ENCODE assay signal across 7 mouse cellular contexts in genomic region chrX:14628267-14628901, GRCm38 (mm10).
A peak's percentile ranks its signal among the peaks of the same experiment; 100 is the strongest.
DNase-seq lines count a peak whose midpoint lies in the region; ATAC-seq lines count a peak whose summit lies in the region.

No protein-coding gene starts in this region.

- H3K27me3 ChIP-seq in heart, embryonic 14.5 days (ENCODE audit: control insufficient read depth, insufficient read depth, low read length), result no peaks in the 10 kb centered on the region
- H3K27me3 ChIP-seq in midbrain, embryonic 15.5 days (replicated peaks), result no peaks in the 10 kb centered on the region

- DNase-seq in ovary, postnatal 14 days (ENCODE audit: low spot score), result peak; percentile 2
- DNase-seq in ovary, postnatal 10 days (ENCODE audit: low spot score), result no peak
- peak; percentile 19 for DNase-seq in embryo, embryonic 11.5 days (ENCODE audit: low read depth, low spot score)
- peak; percentile 54 for DNase-seq in kidney, postnatal 14 days
- DNase-seq in thymus, postnatal 36 days, result no peak

- peak overlapping the region; percentile 42 to 68 for H3K27ac ChIP-seq in heart, embryonic 14.5 days (replicated peaks in 1 of 2; ENCODE audit: control insufficient read depth in 1 of 2, insufficient read depth in 1 of 2, low read depth in 2 of 2, low read length in 2 of 2)
- H3K27ac ChIP-seq in midbrain, embryonic 15.5 days, result no peak overlapping the region

- peaks cover 3% of the 10 kb centered on the region; the same call in 1 of the 2 replicates for H3K9me3 ChIP-seq in heart, embryonic 14.5 days (ENCODE audit: control insufficient read depth, low read length)
- H3K9me3 ChIP-seq in midbrain, embryonic 15.5 days, result no peaks in the 10 kb centered on the region

- no peak overlapping the region for H3K9ac ChIP-seq in heart, embryonic 14.5 days (ENCODE audit: low read length)
- H3K9ac ChIP-seq in midbrain, embryonic 15.5 days, result no peak overlapping the region

- H3K4me3 ChIP-seq in heart, embryonic 14.5 days (ENCODE audit: control insufficient read depth in 1 of 2, insufficient read depth in 1 of 2, low read depth in 1 of 2, low read length in 2 of 2), result no peak overlapping the region
- H3K4me3 ChIP-seq in midbrain, embryonic 15.5 days, result no peak overlapping the region

- H3K36me3 ChIP-seq in heart, embryonic 14.5 days (ENCODE audit: control insufficient read depth, insufficient read depth, low read length), result no peaks in the 10 kb centered on the region
- H3K36me3 ChIP-seq in midbrain, embryonic 15.5 days (replicated peaks), result no peaks in the 10 kb centered on the region

- ATAC-seq in heart, embryonic 14.5 days (ENCODE audit: insufficient number of reproducible peaks, insufficient read depth, low FRiP score, low read depth), result peak; percentile 59; the same call in 1 of the 2 replicates
- peak; percentile 80 for ATAC-seq in midbrain, embryonic 15.5 days (replicated peaks)

- peak overlapping the region; percentile 34; the same call in 1 of the 2 replicates for H3K4me2 ChIP-seq in heart, embryonic 14.5 days (ENCODE audit: low read length)
- H3K4me2 ChIP-seq in midbrain, embryonic 15.5 days, result no peak overlapping the region

- H3K4me1 ChIP-seq in heart, embryonic 14.5 days (ENCODE audit: control insufficient read depth in 2 of 2, insufficient read depth in 2 of 2, low read length in 2 of 2), result no peaks in the 10 kb centered on the region
- H3K4me1 ChIP-seq in midbrain, embryonic 15.5 days, result no peaks in the 10 kb centered on the region

- WGBS in heart, embryonic 14.5 days, result 40% methylated on average over 10 of the region's 10 CpGs
- WGBS in midbrain, embryonic 15.5 days, result 27% methylated on average over 10 of the region's 10 CpGs

Comparison
In these comparisons a context has a peak if more than half of its experiments do, and no peak if none do; other contexts are left out.
1. DNase-seq: peak in ovary, postnatal 14 days (single experiment), embryo, embryonic 11.5 days (single experiment) and kidney, postnatal 14 days (single experiment); none in ovary, postnatal 10 days (single experiment) and thymus, postnatal 36 days (0 of 2).